Comparison of ENCODE assay signal across 7 mouse cellular contexts in genomic region chr11:82871031-82871446, GRCm38 (mm10). TPM values are rescaled to one million over a fixed set of nuclear protein-coding genes. Genes with fewer than 3 reads are reported as not detected.
A peak's percentile ranks its signal among the peaks of the same experiment; 100 is the strongest.
DNase-seq lines count a peak whose midpoint lies in the region; ATAC-seq lines count a peak whose summit lies in the region.

Gene Rffl (minus strand): TSS chr11:82871210.

- peak within 1 kb of the TSS; percentile 88 for H3K9ac ChIP-seq in intestine, embryonic 15.5 days

- no peaks in the 10 kb centered on the region for H3K9me3 ChIP-seq in intestine, embryonic 15.5 days
- no peaks in the 10 kb centered on the region for H3K9me3 ChIP-seq in midbrain, embryonic 10.5 days (replicated peaks)

- no peaks in the 10 kb centered on the region for H3K36me3 ChIP-seq in intestine, embryonic 15.5 days
- no peaks in the 10 kb centered on the region for H3K36me3 ChIP-seq in midbrain, embryonic 10.5 days

- intact Hi-C loops in gastrocnemius, postnatal 36 days (cut with DNase I), result loop anchor here (2.0 to 5.0 kb wide), 2 partner anchors 56 to 109 kb away; partner anchors contain the start of genes Cct6b and Zfp830
- intact Hi-C loops in left cerebral cortex, postnatal 25 days (cut with DNase I), result loop anchor here (1.0 to 5.0 kb wide), 3 partner anchors 37 to 484 kb away; partner anchors contain the start of genes Lig3, Nle1 and Tmem132e

- peak; percentile 98 for ATAC-seq in intestine, embryonic 15.5 days

- under 1% methylated on average over 43 of the region's 43 CpGs for WGBS in intestine, embryonic 15.5 days
- WGBS in midbrain, embryonic 10.5 days, result under 1% methylated on average over 43 of the region's 43 CpGs

- H3K4me2 ChIP-seq in intestine, embryonic 15.5 days (replicated peaks), result peak within 1 kb of the TSS; percentile 85

- peak; percentile 96 to 99 for DNase-seq in adrenal gland, adult 18-20 months (ENCODE audit: low spot score in 2 of 2)
- peak; percentile 97 for DNase-seq in embryo, embryonic 11 days
- peak; percentile 91 to 93 for DNase-seq in gastrocnemius, postnatal 36 days
- peak; percentile 93 for DNase-seq in left cerebral cortex, postnatal 25 days (ENCODE audit: low spot score in 2 of 2)
- peak; percentile 91 for DNase-seq in midbrain, embryonic 10.5 days (ENCODE audit: low spot score)
- DNase-seq in right cerebral cortex, postnatal 4 days, result peak; percentile 100

- H3K4me3 ChIP-seq in intestine, embryonic 15.5 days (replicated peaks), result peak within 1 kb of the TSS; percentile 93
- H3K4me3 ChIP-seq in midbrain, embryonic 10.5 days, result peak within 1 kb of the TSS; percentile 87

- peak within 1 kb of the TSS; percentile 63 for H3K27ac ChIP-seq in intestine, embryonic 15.5 days
- H3K27ac ChIP-seq in midbrain, embryonic 10.5 days (replicated peaks), result peak within 1 kb of the TSS; percentile 87

- H3K27me3 ChIP-seq in intestine, embryonic 15.5 days (replicated peaks), result no peaks in the 10 kb centered on the region
- 0 out of 2 replicates have a peak, but pooled peaks cover 6% of the 10 kb centered on the region for H3K27me3 ChIP-seq in midbrain, embryonic 10.5 days (ENCODE audit: low read depth, poor library complexity, severe bottlenecking)

- no peaks in the 10 kb centered on the region for H3K4me1 ChIP-seq in intestine, embryonic 15.5 days (replicated peaks)
- peaks cover 16% of the 10 kb centered on the region for H3K4me1 ChIP-seq in midbrain, embryonic 10.5 days

RNA-seq across cellular contexts. Expression of gene Rffl, which starts in this region (rescaled TPM):
- total RNA-seq in adrenal gland, adult 18-20 months (2021), result 1 to 10 TPM; 5.8 to 7.5 TPM
- 1 to 10 TPM; 5.6 to 9.7 TPM for total RNA-seq in gastrocnemius, postnatal 36 days (2021)
- polyA plus RNA-seq in intestine, embryonic 15.5 days (2015; fragmentation: Nextera tagmentation; extraction: Ambion mirVana), result 12.5 and 13.8 TPM in 2 replicates
- 1 to 10 TPM; 8.6 to 9.7 TPM for total RNA-seq in left cerebral cortex, postnatal 25 days (2021)
- 11.5 and 12.0 TPM in 2 replicates for polyA plus RNA-seq in midbrain, embryonic 10.5 days (2016; fragmentation: Nextera tagmentation; extraction: Ambion mirVana)

Comparison
In these comparisons a context has a peak if more than half of its experiments do, and no peak if none do; other contexts are left out.
1. Peak in every context shown above with its lines: DNase-seq, ATAC-seq, H3K4me3 ChIP-seq and H3K27ac ChIP-seq.